Mouse (Mus musculus): ENCODE results near the gene Hypm. TPM values are rescaled to one million over a fixed set of nuclear protein-coding genes. Genes with fewer than 3 reads are reported as not detected.

Hypm gene
- polyA plus RNA-seq (2015; fragmentation: Nextera tagmentation; extraction: Ambion mirVana) = not detected in 2 replicates

GRCm38 (mm10) chrX:9846628-9847027, at the start of gene Hypm:
Gene Hypm (plus strand): TSS chrX:9846928.
- H3K36me3 ChIP-seq (ENCODE audit: insufficient read depth, low read length) = no peaks in the 10 kb centered on the region
- no peak for DNase-seq (ENCODE audit: low spot score)
- no peak within 1 kb of the TSS for H3K27ac ChIP-seq
- no peak for ATAC-seq (replicated peaks; ENCODE audit: low FRiP score, low read depth)
- no peak within 1 kb of the TSS for H3K4me2 ChIP-seq (ENCODE audit: low read length)
- H3K4me1 ChIP-seq (replicated peaks; ENCODE audit: insufficient read depth, low read length) = no peaks in the 10 kb centered on the region
- no peak for TF ChIP-seq CTCF (IDR thresholded peaks at IDR 0.05; ENCODE audit: low read depth)
- no peaks in the 10 kb centered on the region for H3K27me3 ChIP-seq (ENCODE audit: insufficient read depth, low read length)
- H3K4me3 ChIP-seq (replicated peaks; ENCODE audit: low read depth, low read length) = no peak within 1 kb of the TSS
- H3K9me3 ChIP-seq (replicated peaks; ENCODE audit: low read length) = no peaks in the 10 kb centered on the region
- no peak within 1 kb of the TSS for H3K9ac ChIP-seq (ENCODE audit: low read depth, low read length)
- WGBS = 71% methylated on average over 3 of the region's 3 CpGs

GRCm38 (mm10) chrX:9810101-9810500, 36.6 kb upstream of the Hypm start:
- Histone ChIP-seq H3K4me3 (replicated peaks; ENCODE audit: low read depth, low read length) (no peak overlapping the region), H3K4me1 (replicated peaks; ENCODE audit: insufficient read depth, low read length) (no peaks in the 10 kb centered on the region), H3K4me2 (ENCODE audit: low read length) (no peak overlapping the region), H3K9me3 (replicated peaks; ENCODE audit: low read length) (no peaks in the 10 kb centered on the region), H3K27me3 (ENCODE audit: insufficient read depth, low read length) (no peaks in the 10 kb centered on the region), H3K9ac (ENCODE audit: low read depth, low read length) (no peak overlapping the region), H3K36me3 (ENCODE audit: insufficient read depth, low read length) (no peaks in the 10 kb centered on the region), H3K27ac (no peak overlapping the region)
- ATAC-seq (replicated peaks; ENCODE audit: low FRiP score, low read depth) (no peak), DNase-seq (ENCODE audit: low spot score) (no peak)
- 64% methylated on average over 1 of the region's 1 CpGs for WGBS
- no peak for TF ChIP-seq CTCF (IDR thresholded peaks at IDR 0.05; ENCODE audit: low read depth)

DNA sequence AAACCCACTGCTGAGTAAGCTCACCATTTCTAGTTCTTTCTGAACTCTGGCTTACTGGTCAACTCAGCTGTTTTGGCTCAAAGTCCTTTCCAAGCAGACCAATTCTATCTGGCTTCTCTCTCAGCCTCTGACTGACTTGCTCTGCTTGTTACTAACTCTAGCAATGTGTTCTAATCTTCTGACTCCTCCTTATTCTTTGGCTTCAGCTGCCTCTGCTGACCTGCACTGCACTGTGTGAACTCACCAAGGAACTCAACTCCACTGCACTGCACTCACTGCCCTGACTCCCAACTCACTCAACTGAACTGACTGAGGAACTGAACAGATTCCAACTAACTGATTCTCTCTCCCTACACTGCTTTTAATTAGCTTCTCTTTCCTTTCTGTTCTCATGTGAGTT, 34.3 kb upstream of the Hypm start:
- ATAC-seq (replicated peaks; ENCODE audit: low FRiP score, low read depth) (peak; percentile 54; the same call in 1 of the 2 replicates), DNase-seq (ENCODE audit: low spot score) (no peak)
- Histone ChIP-seq H3K4me2 (ENCODE audit: low read length) (no peak overlapping the region), H3K9ac (ENCODE audit: low read depth, low read length) (no peak overlapping the region), H3K27ac (no peak overlapping the region), H3K9me3 (replicated peaks; ENCODE audit: low read length) (no peaks in the 10 kb centered on the region), H3K36me3 (ENCODE audit: insufficient read depth, low read length) (no peaks in the 10 kb centered on the region), H3K4me1 (replicated peaks; ENCODE audit: insufficient read depth, low read length) (no peaks in the 10 kb centered on the region), H3K27me3 (ENCODE audit: insufficient read depth, low read length) (no peaks in the 10 kb centered on the region), H3K4me3 (replicated peaks; ENCODE audit: low read depth, low read length) (no peak overlapping the region)
- TF ChIP-seq CTCF (IDR thresholded peaks at IDR 0.05; ENCODE audit: low read depth) = no peak

- no peak for TF ChIP-seq CTCF (IDR thresholded peaks at IDR 0.05; ENCODE audit: low read depth)
- no peak overlapping the region for H3K27ac ChIP-seq
- H3K9me3 ChIP-seq (replicated peaks; ENCODE audit: low read length) = no peaks in the 10 kb centered on the region
- 67% methylated on average over 2 of the region's 2 CpGs for WGBS
- no peak for DNase-seq (ENCODE audit: low spot score)
- H3K4me2 ChIP-seq (ENCODE audit: low read length) = no peak overlapping the region
- H3K4me3 ChIP-seq (replicated peaks; ENCODE audit: low read depth, low read length) = no peak overlapping the region
- H3K27me3 ChIP-seq (ENCODE audit: insufficient read depth, low read length) = no peaks in the 10 kb centered on the region
- ATAC-seq (replicated peaks; ENCODE audit: low FRiP score, low read depth) = no peak
- no peak overlapping the region for H3K9ac ChIP-seq (ENCODE audit: low read depth, low read length)
- no peaks in the 10 kb centered on the region for H3K4me1 ChIP-seq (replicated peaks; ENCODE audit: insufficient read depth, low read length)
- H3K36me3 ChIP-seq (ENCODE audit: insufficient read depth, low read length) = no peaks in the 10 kb centered on the region
These were observed 11.9 kb upstream of the Hypm start for GRCm38 (mm10) chrX:9834779-9835178.

DNA sequence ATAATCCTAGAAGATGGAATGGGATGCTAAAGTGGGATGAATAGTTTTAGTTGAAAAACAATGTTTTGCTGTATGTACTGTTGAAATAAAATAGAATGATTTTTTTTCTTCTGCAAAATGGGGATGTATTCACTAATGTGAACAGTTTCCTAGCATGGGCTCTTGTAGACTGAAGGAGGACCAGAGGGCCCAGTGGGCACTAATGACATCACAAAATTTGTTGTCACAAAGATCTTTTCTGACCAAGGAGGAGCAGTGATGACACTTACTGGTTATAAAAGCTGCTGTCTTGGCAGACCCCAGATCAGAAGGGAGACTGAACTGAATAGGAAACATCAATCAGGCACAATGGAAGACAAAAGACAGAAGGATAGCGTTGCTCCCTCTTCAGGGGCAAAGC, 2.7 kb downstream of the Hypm start, which contains the start of gene H2al3:
TSS of gene H2al3 (plus strand) at position 301 of the 400 bp plus-strand sequence.
- Histone ChIP-seq H3K27me3 (ENCODE audit: insufficient read depth, low read length) (no peaks in the 10 kb centered on the region), H3K9ac (ENCODE audit: low read depth, low read length) (no peak within 1 kb of the TSS), H3K9me3 (replicated peaks; ENCODE audit: low read length) (no peaks in the 10 kb centered on the region), H3K4me2 (ENCODE audit: low read length) (no peak within 1 kb of the TSS), H3K4me3 (replicated peaks; ENCODE audit: low read depth, low read length) (no peak within 1 kb of the TSS), H3K36me3 (ENCODE audit: insufficient read depth, low read length) (no peaks in the 10 kb centered on the region), H3K4me1 (replicated peaks; ENCODE audit: insufficient read depth, low read length) (no peaks in the 10 kb centered on the region), H3K27ac (no peak within 1 kb of the TSS)
- TF ChIP-seq CTCF (IDR thresholded peaks at IDR 0.05; ENCODE audit: low read depth) = no peak
- DNase-seq (ENCODE audit: low spot score) (no peak), ATAC-seq (replicated peaks; ENCODE audit: low FRiP score, low read depth) (no peak)
- 53% methylated on average over 1 of the region's 1 CpGs for WGBS

DNA sequence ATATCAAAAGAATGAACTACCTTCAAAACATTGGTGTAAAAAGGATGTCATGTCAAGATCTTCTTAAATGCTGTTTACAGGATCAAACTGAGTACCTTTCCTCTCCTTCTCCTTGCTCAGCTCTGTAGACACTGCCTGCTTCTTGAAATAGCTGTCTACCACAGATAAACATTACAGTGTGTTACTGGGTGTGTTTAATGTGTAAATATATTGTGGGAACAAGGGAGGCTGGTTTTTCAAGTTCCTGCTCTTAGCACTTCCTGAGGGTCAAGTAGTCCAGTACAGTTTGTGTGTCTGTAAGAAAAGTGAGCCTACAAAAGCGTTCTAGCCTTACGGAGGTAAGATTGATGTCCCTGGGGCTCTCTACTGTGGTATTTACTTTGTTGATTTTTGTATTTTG, 15.1 kb downstream of the Hypm start:
- ATAC-seq (replicated peaks; ENCODE audit: low FRiP score, low read depth) (no peak), DNase-seq (ENCODE audit: low spot score) (no peak)
- Histone ChIP-seq H3K36me3 (ENCODE audit: insufficient read depth, low read length) (no peaks in the 10 kb centered on the region), H3K9ac (ENCODE audit: low read depth, low read length) (no peak overlapping the region), H3K27me3 (ENCODE audit: insufficient read depth, low read length) (no peaks in the 10 kb centered on the region), H3K9me3 (replicated peaks; ENCODE audit: low read length) (no peaks in the 10 kb centered on the region), H3K4me1 (replicated peaks; ENCODE audit: insufficient read depth, low read length) (no peaks in the 10 kb centered on the region), H3K27ac (no peak overlapping the region), H3K4me3 (replicated peaks; ENCODE audit: low read depth, low read length) (no peak overlapping the region), H3K4me2 (ENCODE audit: low read length) (no peak overlapping the region)
- WGBS = 55% methylated on average over 2 of the region's 2 CpGs
- TF ChIP-seq CTCF (IDR thresholded peaks at IDR 0.05; ENCODE audit: low read depth) = no peak

- H3K4me1 ChIP-seq (replicated peaks; ENCODE audit: insufficient read depth, low read length) = no peaks in the 10 kb centered on the region
- no peak overlapping the region for H3K9ac ChIP-seq (ENCODE audit: low read depth, low read length)
- H3K9me3 ChIP-seq (replicated peaks; ENCODE audit: low read length) = no peaks in the 10 kb centered on the region
- H3K36me3 ChIP-seq (ENCODE audit: insufficient read depth, low read length) = no peaks in the 10 kb centered on the region
- 89% methylated on average over 2 of the region's 2 CpGs for whole genome bisulfite sequencing
- no peak overlapping the region for H3K4me2 ChIP-seq (ENCODE audit: low read length)
- no peak for TF ChIP-seq CTCF (IDR thresholded peaks at IDR 0.05; ENCODE audit: low read depth)
- ATAC-seq (replicated peaks; ENCODE audit: low FRiP score, low read depth) (no peak), DNase-seq (ENCODE audit: low spot score) (no peak)
- no peak overlapping the region for H3K4me3 ChIP-seq (replicated peaks; ENCODE audit: low read depth, low read length)
- H3K27ac ChIP-seq = no peak overlapping the region
- H3K27me3 ChIP-seq (ENCODE audit: insufficient read depth, low read length) = no peaks in the 10 kb centered on the region
These were observed 28.8 kb downstream of the Hypm start for GRCm38 (mm10) chrX:9875519-9875918.

Data from kidney, postnatal 0 days (tissue).